Comparison of ENCODE assay signal across 9 mouse cellular contexts in the genomic region with DNA sequence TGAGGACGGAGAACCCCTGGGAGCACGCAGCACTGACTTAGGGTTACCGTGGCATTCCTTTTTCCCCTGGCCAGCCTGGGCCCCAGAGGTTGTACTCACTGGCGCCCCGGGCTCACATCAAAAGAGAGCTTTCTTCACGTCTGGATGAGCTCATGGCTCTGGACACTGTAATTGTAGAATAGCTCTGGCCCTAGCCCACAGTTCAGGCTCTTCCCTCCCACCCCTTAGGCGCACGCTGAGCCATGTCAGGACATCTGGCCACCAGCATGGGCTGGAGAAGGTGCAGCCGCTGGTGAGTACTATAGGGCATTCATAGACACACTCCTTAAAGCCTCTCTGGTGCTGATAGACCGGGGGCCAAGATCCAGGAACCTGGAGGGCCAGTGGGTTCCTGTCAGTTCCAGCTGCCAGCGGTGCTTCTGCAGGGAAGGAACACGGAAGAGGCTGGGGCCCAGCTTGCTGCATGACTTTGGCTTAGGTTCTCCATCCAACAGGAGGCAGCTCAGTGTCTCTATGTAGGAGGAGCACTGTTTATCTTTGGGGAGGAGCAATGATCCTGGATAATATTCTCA.
DNase-seq lines count a peak whose midpoint lies in the region; ATAC-seq and TF ChIP-seq lines count a peak whose summit lies in the region.
"Had no signal": no experiment of that assay in that cellular context is flagged by ENCODE, and none has a peak within 500 bp of the region (broad histone marks: within the 10 kb centered on the region; RNA-seq: fewer than 3 reads in every experiment).

No protein-coding gene starts in this region.

- peaks cover 28% of the 10 kb centered on the region for H3K4me1 ChIP-seq in midbrain, embryonic 10.5 days
- H3K4me1 ChIP-seq in midbrain, embryonic 16.5 days (ENCODE audit: control insufficient read depth, insufficient read depth, low read length): peaks cover 7% of the 10 kb centered on the region
- peaks cover 49% of the 10 kb centered on the region for H3K4me1 ChIP-seq in heart, embryonic 13.5 days
- H3K4me1 ChIP-seq in thymus, adult 2 months (replicated peaks; ENCODE audit: control insufficient read depth, insufficient read depth, low read length): no peaks in the 10 kb centered on the region

- WGBS in midbrain, embryonic 10.5 days: 70% methylated on average over 12 of the region's 12 CpGs
- WGBS in midbrain, embryonic 16.5 days: 61% methylated on average over 12 of the region's 12 CpGs
- WGBS in heart, embryonic 13.5 days: 35% methylated on average over 12 of the region's 12 CpGs
- WGBS in thymus, adult 2 months: 90% methylated on average over 12 of the region's 12 CpGs

- TF ChIP-seq POLR2A in thymus, adult 2 months (IDR thresholded peaks at IDR 0.05; ENCODE audit: control insufficient read depth, extremely low read depth, insufficient read depth, low read length, poor library complexity): no peak

- TF ChIP-seq CTCF in thymus, adult 2 months (IDR thresholded peaks at IDR 0.05; ENCODE audit: borderline replicate concordance, control insufficient read depth, extremely low read depth, insufficient read depth, low read length, poor library complexity): no peak

- no peak overlapping the region for H3K4me2 ChIP-seq in midbrain, embryonic 16.5 days (ENCODE audit: low read length)
- peak overlapping the region; percentile 14 for H3K4me2 ChIP-seq in heart, embryonic 13.5 days
- H3K4me2 ChIP-seq: midbrain, embryonic 12.5 days had no signal

- H3K9ac ChIP-seq in midbrain, embryonic 16.5 days (ENCODE audit: low read depth, low read length): no peak overlapping the region
- no peak overlapping the region for H3K9ac ChIP-seq in heart, embryonic 13.5 days
- H3K9ac ChIP-seq: midbrain, embryonic 12.5 days had no signal

- no peaks in the 10 kb centered on the region for H3K36me3 ChIP-seq in midbrain, embryonic 10.5 days
- no peaks in the 10 kb centered on the region for H3K36me3 ChIP-seq in midbrain, embryonic 16.5 days (ENCODE audit: control insufficient read depth, insufficient read depth, low read length)
- no peaks in the 10 kb centered on the region for H3K36me3 ChIP-seq in heart, embryonic 13.5 days
- H3K36me3 ChIP-seq in thymus, adult 2 months (ENCODE audit: control insufficient read depth, insufficient read depth, low read length): no peaks in the 10 kb centered on the region
- H3K36me3 ChIP-seq: midbrain, embryonic 12.5 days had no signal

- peak; percentile 24 for DNase-seq in heart, adult 8-10 months (ENCODE audit: low spot score)
- no peak for DNase-seq in heart, postnatal 36 days
- no peak for DNase-seq in midbrain, embryonic 10.5 days (ENCODE audit: low spot score)
- peak; percentile 72 for DNase-seq in skeletal muscle tissue, adult 2 months (ENCODE audit: low read depth, low spot score)
- DNase-seq in thymus, adult 2 months: no peak

- no peak for ATAC-seq in midbrain, embryonic 16.5 days
- ATAC-seq in heart, embryonic 13.5 days (ENCODE audit: extremely low read depth, insufficient number of reproducible peaks, low FRiP score, low TSS enrichment): no peak; the same call in 1 of the 2 replicates
- no peak for ATAC-seq in megakaryocyte, adult 5-6 weeks (ENCODE audit: poor library complexity, severe bottlenecking)

- H3K4me3 ChIP-seq in midbrain, embryonic 10.5 days: no peak overlapping the region
- no peak overlapping the region for H3K4me3 ChIP-seq in midbrain, embryonic 16.5 days (ENCODE audit: low read depth, low read length)
- no peak overlapping the region for H3K4me3 ChIP-seq in heart, embryonic 13.5 days
- H3K4me3 ChIP-seq in thymus, adult 2 months (ENCODE audit: control insufficient read depth, insufficient read depth, low read length): no peak overlapping the region
- H3K4me3 ChIP-seq: midbrain, embryonic 12.5 days had no signal

- H3K9me3 ChIP-seq in midbrain, embryonic 10.5 days (replicated peaks): no peaks in the 10 kb centered on the region
- no peaks in the 10 kb centered on the region for H3K9me3 ChIP-seq in midbrain, embryonic 16.5 days (replicated peaks; ENCODE audit: control insufficient read depth, low read length, poor library complexity, severe bottlenecking)
- H3K9me3 ChIP-seq in heart, embryonic 13.5 days: no peaks in the 10 kb centered on the region
- H3K9me3 ChIP-seq: midbrain, embryonic 12.5 days had no signal

- intact Hi-C loops in heart, postnatal 36 days (cut with DNase I): no loop called here

- H3K27me3 ChIP-seq in midbrain, embryonic 10.5 days (ENCODE audit: low read depth, poor library complexity, severe bottlenecking): no peaks in the 10 kb centered on the region
- no peaks in the 10 kb centered on the region for H3K27me3 ChIP-seq in midbrain, embryonic 16.5 days (ENCODE audit: control insufficient read depth, insufficient read depth, low read depth, low read length)
- no peaks in the 10 kb centered on the region for H3K27me3 ChIP-seq in heart, embryonic 13.5 days (replicated peaks)
- no peaks in the 10 kb centered on the region for H3K27me3 ChIP-seq in thymus, adult 2 months (ENCODE audit: control insufficient read depth, insufficient read depth, low read length)
- H3K27me3 ChIP-seq: midbrain, embryonic 12.5 days had no signal

- peak overlapping the region; percentile 50 for H3K27ac ChIP-seq in midbrain, embryonic 10.5 days (replicated peaks)
- no peak overlapping the region for H3K27ac ChIP-seq in midbrain, embryonic 16.5 days (ENCODE audit: low read length)
- peak overlapping the region; percentile 86 for H3K27ac ChIP-seq in heart, embryonic 13.5 days (replicated peaks)
- no peak overlapping the region for H3K27ac ChIP-seq in thymus, adult 2 months (ENCODE audit: control insufficient read depth, insufficient read depth, low read length)
- H3K27ac ChIP-seq: midbrain, embryonic 12.5 days had no signal

Comparison
In these comparisons a context has a peak if more than half of its experiments do, and no peak if none do; other contexts are left out.
1. DNase-seq: peak in heart, adult 8-10 months (single experiment) and skeletal muscle tissue, adult 2 months (single experiment); none in heart, postnatal 36 days (0 of 2), midbrain, embryonic 10.5 days (single experiment) and thymus, adult 2 months (single experiment).
2. H3K27ac ChIP-seq: peak in midbrain, embryonic 10.5 days (single experiment) and heart, embryonic 13.5 days (single experiment); none in midbrain, embryonic 16.5 days (single experiment) and thymus, adult 2 months (single experiment).